Mouse (Mus musculus): ENCODE results near the gene Slc22a19. TPM values are rescaled to one million over a fixed set of nuclear protein-coding genes. Genes with fewer than 3 reads are reported as not detected.
"Not testable (repeated sequence)": the region's sequence is repeated elsewhere in the genome, so short reads cannot be mapped to it uniquely, and the experiment has no call there.

Slc22a19 gene
- not detected in 2 replicates for total RNA-seq (2017)

DNA sequence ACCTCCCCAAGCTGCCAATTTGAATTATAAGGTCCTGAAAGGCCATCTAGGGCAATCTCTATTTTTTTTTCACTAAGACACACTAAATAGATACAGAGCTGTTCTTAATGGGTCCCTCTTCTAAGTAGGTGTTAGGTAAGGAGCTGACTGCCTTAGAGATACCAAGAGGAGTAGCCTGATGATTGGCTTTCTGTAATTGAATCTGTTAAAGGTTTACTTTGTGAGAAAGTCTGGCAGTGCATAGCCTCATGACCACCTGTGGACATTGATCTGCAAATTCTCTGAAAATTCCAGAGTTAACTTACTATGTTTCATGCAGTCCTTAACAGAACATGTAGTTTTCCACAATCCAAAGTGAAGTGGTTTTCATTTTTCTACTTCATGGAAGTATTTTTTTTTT lies at the start of gene Slc22a19:
Gene Slc22a19 (minus strand): TSS at position 163 of the 400 bp plus-strand sequence.
- no peak for ATAC-seq (replicated peaks in 1 of 2; ENCODE audit: insufficient read depth in 1 of 2, low FRiP score in 2 of 2, low TSS enrichment in 1 of 2, low read depth in 1 of 2, poor library complexity in 2 of 2, severe bottlenecking in 2 of 2)

DNA sequence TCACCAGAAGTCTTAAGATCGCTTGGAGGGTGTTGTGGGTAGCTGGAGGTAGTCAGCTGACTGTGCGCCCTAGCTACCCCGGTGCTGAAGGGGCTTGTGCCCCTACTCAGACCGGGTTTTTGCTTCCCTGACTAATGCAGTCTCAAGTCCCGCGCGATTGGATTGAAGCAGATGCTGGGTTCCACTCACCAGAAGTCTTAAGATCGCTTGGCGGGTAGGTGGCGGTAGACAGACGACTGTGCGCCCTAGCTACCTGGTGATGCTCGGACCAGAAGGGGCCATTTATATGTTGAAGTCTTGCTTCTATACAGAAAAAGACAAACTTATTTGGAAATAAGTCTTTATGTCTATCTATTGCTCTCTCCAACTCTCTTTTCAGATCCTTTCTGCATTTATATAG lies 42.3 kb upstream of the Slc22a19 start:
- ATAC-seq (replicated peaks in 1 of 2; ENCODE audit: insufficient read depth in 1 of 2, low FRiP score in 2 of 2, low TSS enrichment in 1 of 2, low read depth in 1 of 2, poor library complexity in 2 of 2, severe bottlenecking in 2 of 2), result not testable (repeated sequence)

GRCm38 (mm10) chr19:7729543-7729942 lies 18.4 kb upstream of the Slc22a19 start:
- no peak for ATAC-seq (replicated peaks in 1 of 2; ENCODE audit: insufficient read depth in 1 of 2, low FRiP score in 2 of 2, low TSS enrichment in 1 of 2, low read depth in 1 of 2, poor library complexity in 2 of 2, severe bottlenecking in 2 of 2)

DNA sequence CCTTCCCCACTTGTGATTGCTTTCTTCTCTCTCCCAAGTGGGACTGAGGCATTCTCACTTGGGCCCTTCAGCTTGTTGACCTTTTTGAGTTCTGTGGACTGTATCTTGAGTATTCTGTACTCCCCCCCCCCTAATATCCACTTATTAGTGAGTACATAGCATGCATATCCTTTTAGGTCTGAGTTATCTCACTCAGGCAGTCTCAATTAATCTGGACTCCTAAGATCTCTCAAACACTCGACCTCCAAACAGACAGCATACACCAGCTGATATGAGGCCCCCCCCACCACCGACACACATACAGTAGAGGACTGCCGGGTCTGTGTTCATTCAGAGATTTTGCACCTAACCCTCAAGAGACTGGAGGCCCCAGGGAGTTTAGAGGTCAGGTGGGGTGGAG lies 18.0 kb downstream of the Slc22a19 start:
- ATAC-seq (replicated peaks in 1 of 2; ENCODE audit: insufficient read depth in 1 of 2, low FRiP score in 2 of 2, low TSS enrichment in 1 of 2, low read depth in 1 of 2, poor library complexity in 2 of 2, severe bottlenecking in 2 of 2), result not testable (repeated sequence)

DNA sequence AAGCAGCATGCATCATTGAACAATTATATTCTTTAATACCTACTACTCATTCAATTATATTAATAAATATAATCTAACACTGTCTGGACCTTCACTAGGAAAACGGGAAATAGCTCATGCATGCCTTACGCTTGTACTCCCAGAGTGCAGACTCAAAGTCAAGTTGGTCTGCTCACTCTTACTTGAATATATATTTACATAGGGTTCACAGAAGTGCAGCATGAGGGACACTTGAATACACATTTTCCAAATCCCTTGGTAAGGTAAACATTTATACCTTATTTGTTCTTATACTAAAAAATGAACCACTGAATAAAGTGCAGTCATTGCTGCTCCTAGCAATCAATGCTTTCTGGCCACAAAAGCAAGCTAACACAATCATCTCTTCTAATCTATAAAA lies 19.9 kb downstream of the Slc22a19 start:
- ATAC-seq (replicated peaks in 1 of 2; ENCODE audit: insufficient read depth in 1 of 2, low FRiP score in 2 of 2, low TSS enrichment in 1 of 2, low read depth in 1 of 2, poor library complexity in 2 of 2, severe bottlenecking in 2 of 2), result no peak

GRCm38 (mm10) chr19:7687988-7688387 lies 23.1 kb downstream of the Slc22a19 start:
- no peak for ATAC-seq (replicated peaks in 1 of 2; ENCODE audit: insufficient read depth in 1 of 2, low FRiP score in 2 of 2, low TSS enrichment in 1 of 2, low read depth in 1 of 2, poor library complexity in 2 of 2, severe bottlenecking in 2 of 2)

DNA sequence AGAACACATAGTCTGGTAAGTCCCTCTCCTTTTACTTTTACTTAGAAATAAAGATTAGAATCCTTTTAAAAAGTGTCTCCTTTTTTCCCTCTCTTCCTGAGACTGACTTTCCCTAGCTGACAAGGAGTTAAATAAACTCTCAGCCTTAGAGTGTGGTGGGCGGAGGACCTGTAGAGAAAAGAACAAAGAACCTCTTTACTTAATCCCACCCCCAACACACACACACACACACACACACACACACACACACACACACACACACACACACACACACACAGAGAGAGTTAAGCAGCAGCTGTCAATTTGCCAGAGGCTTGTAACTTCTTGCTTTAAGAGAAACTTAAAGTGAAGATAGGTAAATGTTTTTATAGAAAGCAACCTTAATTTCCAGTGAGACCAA lies 39.1 kb downstream of the Slc22a19 start:
- no peak for ATAC-seq (replicated peaks in 1 of 2; ENCODE audit: insufficient read depth in 1 of 2, low FRiP score in 2 of 2, low TSS enrichment in 1 of 2, low read depth in 1 of 2, poor library complexity in 2 of 2, severe bottlenecking in 2 of 2)

DNA sequence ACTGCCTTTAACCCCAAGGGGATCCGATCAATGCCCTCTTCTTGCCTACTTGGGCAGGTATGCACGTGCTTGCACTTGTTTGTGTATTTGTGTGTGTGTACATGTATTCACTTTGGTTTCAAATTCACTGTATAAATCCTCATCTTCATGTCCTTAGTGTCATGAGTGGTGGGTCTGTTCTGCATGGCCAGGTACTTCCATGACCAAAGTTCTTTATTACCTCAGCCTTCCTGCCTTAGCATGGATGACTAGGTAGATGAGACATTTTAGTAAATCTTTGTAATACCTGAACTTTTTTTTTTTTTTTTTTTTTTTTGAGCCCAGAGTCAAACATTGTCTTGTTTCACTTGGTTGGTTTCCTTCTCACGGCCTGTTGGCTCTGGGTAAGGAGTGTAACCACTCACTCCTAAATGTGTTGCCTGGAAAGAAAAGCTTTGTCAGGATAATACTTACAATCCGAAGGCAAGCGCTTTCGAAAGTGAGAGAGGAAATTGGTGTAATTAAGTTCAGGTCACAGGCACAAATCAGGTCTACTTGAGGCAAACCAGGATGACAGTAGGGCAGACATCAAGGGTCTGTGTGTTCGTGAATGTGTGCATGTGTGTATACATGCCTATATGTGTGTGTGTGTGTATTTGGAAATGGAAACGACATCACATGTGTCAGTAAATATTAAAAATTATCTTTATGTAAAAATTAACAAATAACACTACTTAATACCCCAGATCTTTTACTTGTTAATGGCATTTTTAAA lies 62.0 kb downstream of the Slc22a19 start:
- no peak for ATAC-seq (replicated peaks in 1 of 2; ENCODE audit: insufficient read depth in 1 of 2, low FRiP score in 2 of 2, low TSS enrichment in 1 of 2, low read depth in 1 of 2, poor library complexity in 2 of 2, severe bottlenecking in 2 of 2)

GRCm38 (mm10) chr19:7633786-7634185 lies 77.3 kb downstream of the Slc22a19 start:
- no peak for ATAC-seq (replicated peaks in 1 of 2; ENCODE audit: insufficient read depth in 1 of 2, low FRiP score in 2 of 2, low TSS enrichment in 1 of 2, low read depth in 1 of 2, poor library complexity in 2 of 2, severe bottlenecking in 2 of 2)

GRCm38 (mm10) chr19:7633021-7633420 lies 78.1 kb downstream of the Slc22a19 start:
- ATAC-seq (replicated peaks in 1 of 2; ENCODE audit: insufficient read depth in 1 of 2, low FRiP score in 2 of 2, low TSS enrichment in 1 of 2, low read depth in 1 of 2, poor library complexity in 2 of 2, severe bottlenecking in 2 of 2), result no peak

Other genes starting within 250 kb of the Slc22a19 start
- gene Rtn3, start 228.0 kb downstream of the Slc22a19 start, total RNA-seq (2017), result 73.0 and 76.2 TPM in 2 replicates
- gene Atl3, start 217.3 kb downstream of the Slc22a19 start, total RNA-seq (2017), result 83.7 and 88.9 TPM in 2 replicates
- 41.7 and 50.5 TPM in 2 replicates for gene Pla2g16, start 153.9 kb downstream of the Slc22a19 start, total RNA-seq (2017)
- gene Lgals12, start 104.1 kb downstream of the Slc22a19 start, total RNA-seq (2017), result not detected in 2 replicates
- gene Hrasls5, start 98.8 kb downstream of the Slc22a19 start, total RNA-seq (2017), result not detected in 2 replicates
- not detected in 2 replicates for gene Slc22a26, start 91.4 kb upstream of the Slc22a19 start, total RNA-seq (2017)

All from hematopoietic stem cell, adult 5-6 weeks (primary cell).